Mouse (Mus musculus): ENCODE measurements at regions not wholly inside any gene's neighbourhood (a gene's known extent, or its start where the extent isn't known, plus 50 kb on each side); places are given as distances from the start of the nearest gene placed in this dataset.
"Not testable (repeated sequence)": the region's sequence is repeated elsewhere in the genome, so short reads cannot be mapped to it uniquely, and the experiment has no call there.

DNA sequence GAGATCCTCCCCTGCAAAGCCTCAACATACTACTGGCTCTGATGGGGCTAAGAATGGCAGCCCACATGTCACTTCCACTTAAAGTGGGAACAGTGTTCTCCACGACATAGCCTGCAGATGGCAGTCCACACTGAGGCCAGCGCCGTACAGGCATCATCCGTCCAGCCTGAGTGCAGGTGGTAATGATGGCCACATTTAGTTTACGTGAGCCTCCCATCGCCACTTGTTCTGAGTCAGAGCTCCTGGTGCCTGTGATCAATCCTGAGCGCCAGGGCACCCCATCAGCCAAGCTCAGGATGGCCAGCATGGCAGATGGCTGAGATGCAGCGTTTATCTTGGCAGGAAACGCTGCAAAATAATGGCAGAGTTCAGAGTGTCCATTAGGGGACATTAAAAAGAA is 159.6 kb downstream of the Adgrd1 start:
- DNase-seq: no peak

- no peak for DNase-seq
These were observed 160.7 kb downstream of the Adgrd1 start for GRCm38 (mm10) chr5:129257206-129257605.

DNA sequence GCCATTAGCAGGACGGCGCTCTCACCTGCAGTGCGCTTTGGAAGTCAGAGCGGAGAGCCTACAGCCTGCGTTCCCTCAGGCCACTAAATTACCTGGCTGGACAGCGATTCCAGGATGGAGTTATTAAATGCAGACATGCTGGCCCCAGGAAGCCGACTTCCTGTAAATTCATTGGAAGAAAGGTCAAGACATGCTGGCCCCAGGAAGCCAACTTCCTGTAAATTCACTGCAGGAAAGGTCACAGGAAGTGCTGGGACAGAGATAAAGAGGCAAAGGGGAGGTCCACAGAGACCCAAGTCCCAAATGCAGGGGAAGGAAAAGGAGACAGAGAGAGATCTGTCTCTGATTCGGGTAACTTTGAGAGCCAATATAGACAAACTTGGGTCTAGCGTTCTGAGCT is 164.1 kb downstream of the Adgrd1 start:
- DNase-seq: no peak

DNA sequence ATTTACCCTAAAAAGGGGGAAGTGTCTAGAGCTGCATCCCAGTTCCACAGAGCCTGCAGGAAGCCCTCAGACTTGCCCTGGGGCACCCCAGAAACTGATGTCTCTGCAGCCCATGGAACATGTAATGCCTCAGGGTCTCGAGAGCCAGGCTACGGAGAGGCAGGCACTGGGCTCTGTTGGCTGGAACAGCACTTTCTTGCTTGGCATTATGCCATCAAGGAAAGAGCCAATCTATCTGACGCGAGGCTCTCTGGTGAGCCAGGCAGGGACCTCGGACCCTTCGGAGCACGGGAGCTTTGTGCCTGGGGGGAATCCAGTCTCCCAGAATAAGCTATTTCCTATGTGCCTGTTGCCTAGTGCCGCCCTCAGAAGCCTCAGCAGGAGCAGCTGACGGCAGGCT is 166.6 kb downstream of the Adgrd1 start:
- DNase-seq: no peak

DNA sequence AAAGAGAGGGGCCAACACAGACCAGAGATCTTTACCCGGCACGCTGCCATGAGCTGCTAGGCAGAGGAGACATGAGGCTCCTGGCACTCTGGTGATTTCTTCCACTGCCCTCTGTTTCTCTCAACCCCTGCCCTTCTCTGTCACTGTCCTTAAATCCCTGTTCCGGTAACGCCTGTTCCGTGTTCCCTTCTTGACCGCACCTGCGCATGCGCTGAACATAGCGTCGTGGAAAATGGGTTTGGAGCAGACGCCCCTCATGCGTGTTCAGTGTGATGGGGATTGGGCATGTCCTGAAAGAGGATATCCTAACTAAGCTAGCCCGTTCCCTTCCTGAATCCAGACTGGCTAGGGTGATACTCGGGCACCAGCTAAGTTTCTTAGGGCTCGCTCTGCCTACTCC is 167.8 kb downstream of the Adgrd1 start:
- DNase-seq: no peak

DNA sequence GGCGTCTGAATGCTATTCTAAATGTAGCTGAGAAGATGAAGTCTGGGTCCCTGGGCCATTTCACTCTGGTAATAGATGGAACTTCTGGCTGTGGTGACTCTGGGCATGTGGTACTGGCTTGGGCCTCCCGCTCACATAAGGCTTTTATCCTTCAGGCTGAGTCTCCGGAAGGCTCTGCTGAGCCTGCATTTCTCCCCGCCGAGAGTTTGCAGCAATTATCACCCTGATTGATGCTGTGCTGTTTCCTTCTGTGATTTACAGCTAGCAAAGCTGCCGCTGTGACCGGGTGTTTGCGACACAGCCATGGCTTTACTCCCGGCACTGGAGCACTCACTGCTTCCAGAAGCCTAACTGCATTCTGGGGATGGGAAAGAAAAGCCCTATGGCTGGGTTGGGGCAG is 171.9 kb downstream of the Adgrd1 start:
- DNase-seq: no peak

DNA sequence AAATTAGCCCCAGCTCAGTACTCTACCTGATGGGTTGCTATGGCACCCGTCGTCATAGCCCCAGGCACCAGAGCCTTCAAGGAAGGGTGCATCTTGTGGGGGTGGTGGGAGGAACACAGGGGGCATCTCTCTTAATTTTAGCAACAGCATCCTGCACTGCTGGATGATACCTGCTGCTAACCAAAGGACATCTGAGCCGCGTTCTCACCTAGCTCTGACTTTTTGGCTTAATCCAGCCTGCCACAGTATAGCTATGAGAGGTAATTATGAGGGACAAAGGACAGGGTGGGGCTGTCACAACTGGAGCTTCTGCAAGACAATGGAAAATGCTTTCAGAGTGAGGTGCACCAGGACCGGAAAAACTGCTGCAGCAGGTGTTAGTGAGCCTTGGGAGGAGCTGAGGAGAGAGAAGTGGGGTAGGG is 173.5 kb downstream of the Adgrd1 start:
- no peak for DNase-seq

DNA sequence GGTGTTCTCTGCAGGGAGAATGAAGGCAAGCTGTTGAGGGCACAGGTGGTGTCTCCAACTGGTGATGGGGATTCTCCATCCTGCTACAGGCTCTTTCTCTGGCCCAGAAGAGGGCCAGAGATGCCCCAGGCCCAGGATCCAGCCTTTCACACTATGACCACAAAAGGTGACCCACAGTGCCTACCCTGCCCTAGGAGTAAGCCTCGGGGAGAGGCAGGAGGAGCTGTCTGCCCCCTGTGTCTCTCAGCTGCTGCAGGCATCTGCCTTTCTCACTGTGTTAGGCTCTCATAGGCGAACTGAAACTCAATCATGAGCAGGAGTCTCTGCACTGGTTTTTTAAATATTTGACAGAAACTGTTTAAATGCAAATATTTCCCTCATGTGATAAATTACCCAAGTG is 184.9 kb downstream of the Adgrd1 start:
- no peak for DNase-seq

DNA sequence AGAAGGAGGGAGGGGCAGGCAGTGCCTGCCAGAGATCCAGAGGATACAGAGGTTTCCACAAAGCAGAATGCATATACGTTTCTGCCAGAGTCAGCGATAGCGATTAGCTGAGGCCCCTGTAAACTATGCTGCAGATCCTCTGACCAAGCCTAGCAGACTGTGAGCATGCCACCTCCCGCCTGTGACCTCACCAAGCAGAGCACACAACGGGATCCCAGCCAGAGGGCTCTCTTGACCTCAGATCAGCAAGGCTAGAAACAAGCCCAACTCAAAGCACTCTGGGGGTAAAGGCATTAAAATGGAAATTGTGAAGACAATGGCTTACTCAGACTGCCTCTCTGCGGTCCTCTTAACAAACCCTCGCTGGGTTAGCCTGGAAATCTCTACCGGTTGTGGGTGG is 185.6 kb downstream of the Adgrd1 start:
- DNase-seq: peak; percentile 32

GRCm38 (mm10) chr5:129282826-129283225 is 186.3 kb downstream of the Adgrd1 start:
- no peak for DNase-seq

GRCm38 (mm10) chr5:129287481-129287880 is 190.9 kb downstream of the Adgrd1 start:
- peak; percentile 58 for DNase-seq

DNA sequence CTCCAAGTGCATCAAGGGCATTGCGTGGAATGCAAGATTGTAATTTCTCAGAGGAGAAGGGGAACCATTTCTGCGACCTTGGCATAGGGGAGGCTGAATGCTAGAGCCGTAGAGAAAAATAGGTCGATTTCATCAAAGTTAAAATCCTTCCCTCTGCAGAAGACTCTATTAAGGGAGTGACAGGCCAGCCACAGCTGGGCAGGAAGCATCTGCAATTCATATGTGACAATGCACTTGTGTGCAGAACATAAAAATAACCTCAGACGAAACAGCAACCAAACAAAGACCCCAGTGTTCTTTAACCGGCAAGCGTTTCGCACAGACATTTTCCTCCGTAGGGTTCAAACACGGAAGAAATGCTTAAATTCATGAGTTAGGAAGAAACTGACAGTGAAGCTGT is 196.3 kb downstream of the Adgrd1 start:
- not testable (repeated sequence) for DNase-seq

DNA sequence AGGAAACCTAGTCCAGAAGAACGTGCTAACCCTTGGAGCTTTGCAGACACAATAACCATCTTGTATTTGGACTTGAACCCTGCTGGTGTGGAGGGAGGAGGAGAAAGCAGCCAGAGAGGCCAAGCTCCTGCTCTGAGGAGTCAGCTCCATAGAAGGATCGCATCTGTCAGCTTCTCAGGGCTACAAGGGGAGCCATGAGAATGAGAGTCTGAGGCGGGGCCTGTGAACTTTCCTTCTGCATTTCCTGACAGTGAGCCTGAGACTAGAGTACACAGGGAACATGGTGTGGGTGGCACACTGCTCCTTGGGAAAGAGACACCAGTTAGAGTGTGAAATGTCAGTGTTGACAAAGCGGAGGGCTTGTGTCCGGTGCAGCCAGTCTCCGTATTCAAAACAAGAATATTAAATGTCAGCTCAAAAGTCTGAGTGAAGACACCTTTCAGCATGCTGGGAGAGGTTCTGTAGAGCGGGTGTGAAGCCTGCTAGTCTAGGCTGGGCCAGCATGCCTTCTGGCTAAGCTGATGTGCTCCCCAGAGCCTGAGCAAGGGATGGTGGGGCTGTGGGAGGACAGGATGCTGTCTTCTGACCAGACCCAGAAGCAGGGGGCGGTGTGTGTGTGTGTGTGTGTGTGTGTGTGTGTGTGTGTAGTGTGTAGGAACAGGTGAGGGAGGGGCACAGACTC is 198.5 kb downstream of the Adgrd1 start:
- DNase-seq: not testable (repeated sequence)

DNA sequence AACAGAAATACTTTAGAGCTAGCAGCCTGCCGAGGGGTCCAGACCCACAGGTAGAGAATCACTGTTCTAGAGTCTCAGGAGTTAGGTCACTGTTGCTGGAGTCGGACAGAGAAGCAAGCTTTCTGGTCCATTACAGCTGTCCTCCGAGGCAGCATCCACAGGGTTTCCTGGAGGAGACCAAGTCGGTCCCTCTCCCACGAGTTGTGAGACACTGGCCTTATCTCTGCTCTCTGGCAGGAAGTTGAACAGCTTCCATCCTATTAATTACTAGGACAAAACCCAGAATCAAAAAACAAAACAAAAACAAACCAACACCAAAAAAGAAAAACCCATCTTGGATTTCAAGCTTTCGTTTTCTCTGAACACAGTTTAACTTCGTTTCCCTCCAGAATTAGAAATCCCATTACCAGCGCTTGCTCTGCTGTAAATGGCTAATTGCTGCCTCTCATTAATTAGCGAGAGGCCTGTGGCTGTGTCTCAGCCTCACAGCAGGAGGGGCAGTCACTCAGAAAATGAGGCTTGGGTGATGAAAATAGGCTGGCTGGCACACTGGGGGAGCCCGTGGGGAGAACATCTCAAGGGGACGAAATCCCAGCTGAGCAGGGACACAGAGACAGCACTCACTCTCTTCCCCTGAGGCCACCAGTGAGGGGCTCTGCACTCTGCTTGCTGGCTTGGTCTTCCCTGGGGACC is 201.3 kb downstream of the Adgrd1 start:
- DNase-seq: peak; percentile 89

- peak; percentile 39 for DNase-seq
These were observed 202.2 kb upstream of the Sfswap start for GRCm38 (mm10) chr5:129298646-129299455.

DNA sequence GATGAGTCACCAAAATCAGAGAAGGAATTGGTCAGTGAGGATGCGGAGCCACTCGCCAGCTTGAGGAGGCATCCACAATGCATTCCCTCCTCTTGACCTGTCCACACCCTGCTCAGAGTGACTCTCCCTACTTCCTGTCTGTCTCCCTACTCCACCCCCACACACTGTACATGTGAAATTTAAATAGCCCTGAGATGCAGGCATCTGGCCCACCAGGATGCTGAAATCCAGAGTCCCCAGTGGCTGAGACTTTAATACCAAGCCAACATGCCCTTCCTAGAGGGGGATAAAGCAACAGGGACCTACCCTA is 201.6 kb upstream of the Sfswap start:
- no peak for DNase-seq

- DNase-seq: no peak
These were observed 200.6 kb upstream of the Sfswap start for GRCm38 (mm10) chr5:129300423-129300822.

DNA sequence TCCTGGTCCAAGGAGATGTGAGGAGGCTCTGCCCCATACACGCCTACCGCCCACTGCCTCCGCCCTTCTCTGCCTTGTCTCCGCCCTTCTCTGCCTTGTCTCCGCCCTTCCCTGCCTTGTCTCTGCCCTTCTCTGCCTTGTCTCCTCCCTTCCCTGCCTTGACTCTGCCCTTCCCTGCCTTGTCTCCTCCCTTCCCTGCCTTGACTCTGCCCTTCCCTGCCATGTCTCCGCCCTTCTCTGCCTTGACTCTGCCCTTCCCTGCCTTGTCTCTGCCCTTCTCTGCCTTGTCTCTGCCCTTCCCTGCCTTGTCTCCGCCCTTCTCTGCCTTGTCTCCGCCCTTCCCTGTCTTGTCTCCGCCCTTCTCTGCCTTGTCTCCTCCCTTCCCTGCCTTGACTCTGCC is 185.4 kb upstream of the Sfswap start:
- DNase-seq: no peak

GRCm38 (mm10) chr5:129331094-129331523 is 169.9 kb upstream of the Sfswap start:
- peak; percentile 76 for DNase-seq

DNA sequence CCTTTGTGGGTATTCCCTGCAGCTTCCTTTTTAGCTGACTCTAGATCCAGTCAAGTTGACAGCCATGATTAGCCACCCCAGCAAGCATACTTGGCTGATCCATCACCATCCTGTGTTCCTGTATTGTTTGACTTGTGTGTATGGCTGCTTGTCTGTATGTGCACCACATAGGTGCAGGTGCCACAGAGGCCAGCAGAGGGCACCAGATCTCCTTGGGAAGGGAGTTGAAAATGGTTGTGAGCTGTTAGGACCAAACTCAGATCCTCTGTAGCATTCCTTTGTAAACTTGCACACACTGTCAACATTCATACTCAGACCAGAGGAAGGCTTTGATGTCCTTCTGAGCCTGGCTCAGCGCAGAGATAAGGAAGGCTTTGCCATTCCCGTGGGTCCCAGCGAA is 169.0 kb upstream of the Sfswap start:
- DNase-seq: no peak

DNA sequence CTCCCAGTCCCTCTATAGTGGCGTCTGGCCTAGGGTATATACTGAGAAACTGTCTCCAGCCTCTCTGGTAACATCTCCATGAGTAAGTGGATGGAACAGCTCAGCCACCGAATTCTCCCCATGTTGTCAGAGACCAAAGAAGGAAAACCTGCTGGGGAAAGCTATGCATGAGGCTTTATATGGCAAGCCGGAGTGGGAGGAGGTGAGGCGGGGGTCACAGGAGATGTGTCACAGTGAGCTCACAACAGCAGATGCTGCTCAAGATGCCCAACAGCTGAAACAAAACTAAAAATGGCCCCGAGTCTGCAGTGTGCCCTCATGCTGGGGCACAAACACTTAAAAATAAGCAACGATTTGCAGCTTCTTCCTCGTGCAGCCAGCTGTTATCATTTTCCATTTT is 162.5 kb upstream of the Sfswap start:
- no peak for DNase-seq

GRCm38 (mm10) chr5:129344038-129344437 is 157.0 kb upstream of the Sfswap start:
- no peak for DNase-seq

- DNase-seq: no peak
These were observed 151.0 kb upstream of the Sfswap start for GRCm38 (mm10) chr5:129350024-129350423.

DNA sequence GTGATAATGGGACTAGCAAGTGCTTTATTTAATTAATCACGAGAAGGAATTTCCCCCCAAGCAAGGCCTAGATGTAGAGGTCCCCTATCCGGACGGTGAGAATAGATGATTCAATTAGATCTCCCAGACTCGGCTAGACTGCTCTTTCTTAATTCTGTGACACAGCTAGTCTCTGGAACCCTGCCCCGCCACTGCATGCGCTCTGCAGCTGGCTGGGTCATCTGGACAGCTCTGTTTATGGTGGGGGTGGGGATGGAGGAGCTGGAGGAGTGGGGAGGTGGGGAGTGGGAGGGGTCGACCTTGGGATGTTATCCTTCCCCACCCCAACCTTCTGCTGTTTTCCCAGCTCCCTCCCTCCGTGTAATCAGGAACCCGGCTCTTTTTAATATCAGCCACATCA is 147.5 kb upstream of the Sfswap start:
- no peak for DNase-seq

Measured in retina, postnatal 1 day (tissue).